ENCODE assay signal across 19 mouse cellular contexts in genomic region chr8:121932026-121932667, GRCm38 (mm10). TPM values are rescaled to one million over a fixed set of nuclear protein-coding genes. Genes with fewer than 3 reads are reported as not detected.
DNase-seq lines count a peak whose midpoint lies in the region; ATAC-seq and TF ChIP-seq lines count a peak whose summit lies in the region.
"Had no signal": no experiment of that assay in that cellular context is flagged by ENCODE, and none has a peak within 500 bp of the region (broad histone marks: within the 10 kb centered on the region; RNA-seq: fewer than 3 reads in every experiment).

No protein-coding gene starts in this region.

- H3K79me2 ChIP-seq in liver, adult 2 months (ENCODE audit: control insufficient read depth, insufficient read depth, low read length), result no peaks in the 10 kb centered on the region

- peak; percentile 64 for DNase-seq in adrenal gland, adult 2 months
- no peak for DNase-seq in adrenal gland, adult 8-10 months
- peak; percentile 69 for DNase-seq in liver, adult 2 months (ENCODE audit: extremely low read depth, low read depth, low spot score)
- no peak for DNase-seq in liver, embryonic 11.5 days (ENCODE audit: low spot score)
- DNase-seq in NIH3T3 (ENCODE audit: low read depth), result peak; percentile 88
- peak; percentile 61 to 72 for DNase-seq in gastrocnemius, adult 8-10 months (ENCODE audit: low spot score in 2 of 2)
- no peak for DNase-seq in frontal cortex, adult 2 months (ENCODE audit: extremely low spot score in 1 of 2, low spot score in 1 of 2)
- no peak for DNase-seq in spleen, adult 18-20 months
- DNase-seq: cerebellum, adult 9-10 months; embryo, embryonic 11 days; kidney, adult 8-10 months; kidney, postnatal 4 days; liver; thymus, postnatal 4 days had no signal

- WGBS in liver, adult 2 months, result 36% methylated on average over 12 of the region's 12 CpGs
- WGBS in liver, embryonic 11.5 days, result 78% methylated on average over 12 of the region's 12 CpGs

- H3K36me3 ChIP-seq in liver, adult 2 months (ENCODE audit: control insufficient read depth, insufficient read depth, low read length), result peaks cover 14% of the 10 kb centered on the region; the same call in 1 of the 2 replicates
- no peaks in the 10 kb centered on the region for H3K36me3 ChIP-seq in liver, embryonic 11.5 days (ENCODE audit: control insufficient read depth, insufficient read depth, low read length)
- H3K36me3 ChIP-seq: heart, embryonic 13.5 days; lung, embryonic 15.5 days; stomach, embryonic 15.5 days had no signal

- H3K27ac ChIP-seq in liver, adult 2 months (replicated peaks; ENCODE audit: insufficient read depth, low read depth, low read length), result peak overlapping the region; percentile 28
- H3K27ac ChIP-seq in liver, embryonic 11.5 days (ENCODE audit: low read depth, low read length), result no peak overlapping the region
- H3K27ac ChIP-seq: heart, embryonic 13.5 days; hindbrain, embryonic 14.5 days; lung, embryonic 15.5 days; stomach, embryonic 15.5 days had no signal

- no peaks in the 10 kb centered on the region for H3K27me3 ChIP-seq in liver, adult 2 months (ENCODE audit: control insufficient read depth, insufficient read depth, low read length)
- H3K27me3 ChIP-seq in liver, embryonic 11.5 days (replicated peaks; ENCODE audit: control insufficient read depth, insufficient read depth, low read length), result no peaks in the 10 kb centered on the region; the same call in 1 of the 2 replicates
- H3K27me3 ChIP-seq: heart, embryonic 13.5 days; lung, embryonic 15.5 days; megakaryocyte, embryonic 14.5 days; stomach, embryonic 15.5 days had no signal

- no peak for ATAC-seq in liver, embryonic 11.5 days (replicated peaks; ENCODE audit: low FRiP score)

- H3K4me3 ChIP-seq in liver, adult 2 months (ENCODE audit: insufficient read depth, low read depth, low read length), result no peak overlapping the region
- H3K4me3 ChIP-seq in liver, embryonic 11.5 days (ENCODE audit: low read depth, low read length), result no peak overlapping the region
- H3K4me3 ChIP-seq: heart, embryonic 13.5 days; lung, embryonic 15.5 days; stomach, embryonic 15.5 days had no signal

- no peak for TF ChIP-seq CTCF in liver, adult 2 months (IDR thresholded peaks at IDR 0.05; ENCODE audit: low read depth, low read length)

- H3K4me1 ChIP-seq in liver, adult 2 months (ENCODE audit: control insufficient read depth, insufficient read depth, low read length), result peaks cover 28% of the 10 kb centered on the region
- no peaks in the 10 kb centered on the region for H3K4me1 ChIP-seq in liver, embryonic 11.5 days (replicated peaks; ENCODE audit: control insufficient read depth, insufficient read depth, low read length)

- no peaks in the 10 kb centered on the region for H3K9me3 ChIP-seq in liver, embryonic 11.5 days (ENCODE audit: control insufficient read depth, low read length)
- H3K9me3 ChIP-seq: heart, embryonic 13.5 days; lung, embryonic 15.5 days; megakaryocyte, embryonic 14.5 days; stomach, embryonic 15.5 days had no signal

- no peak for TF ChIP-seq POLR2A in liver, adult 2 months (IDR thresholded peaks at IDR 0.05; ENCODE audit: extremely low read depth, insufficient read depth, low read length)

- no peak overlapping the region for H3K4me2 ChIP-seq in liver, embryonic 11.5 days
- H3K4me2 ChIP-seq: heart, embryonic 13.5 days; hindbrain, embryonic 14.5 days; lung, embryonic 15.5 days; stomach, embryonic 15.5 days had no signal

- H3K9ac ChIP-seq in liver, adult 2 months (ENCODE audit: low read depth, low read length), result no peak overlapping the region
- no peak overlapping the region for H3K9ac ChIP-seq in liver, embryonic 11.5 days (ENCODE audit: low read depth, low read length)
- H3K9ac ChIP-seq: heart, embryonic 13.5 days; hindbrain, embryonic 14.5 days; lung, embryonic 15.5 days; stomach, embryonic 15.5 days had no signal

RNA-seq across cellular contexts. Expression of gene Car5a, which starts 12.6 kb away (rescaled TPM):
- total RNA-seq in adrenal gland, adult 2 months (2021), result under 1 TPM in 1 of 2 experiments, not detected in 1; 0.69 TPM
- polyA plus RNA-seq in adrenal gland, adult 2 months (2012; rRNA removed), result 0.12 TPM in 1 of 2 replicates, not detected in the other
- total RNA-seq in adrenal gland, adult 8-10 months (2022), result not detected
- 90.5 and 92.0 TPM in 2 replicates for total RNA-seq in liver, adult 2 months (2014; rRNA removed)
- 203 and 352 TPM in 2 replicates for polyA plus RNA-seq in liver, adult 2 months (2012; rRNA removed)
- 0.55 and 0.66 TPM in 2 replicates for polyA plus RNA-seq in liver, embryonic 11.5 days (2014; fragmentation: Nextera tagmentation; extraction: Ambion mirVana)
- not detected for total RNA-seq in gastrocnemius, adult 8-10 months (2022)
- polyA plus RNA-seq in frontal cortex, adult 2 months (2012; rRNA removed), result 0.34 and 0.40 TPM in 2 replicates
- polyA plus RNA-seq: hindbrain, embryonic 14.5 days; lung, embryonic 15.5 days had no signal

RNA-seq across cellular contexts. Expression of gene Banp, which starts 17.4 kb away (rescaled TPM):
- total RNA-seq in adrenal gland, adult 2 months (2021), result 10 to 100 TPM; 16.3 to 52.3 TPM
- polyA plus RNA-seq in adrenal gland, adult 2 months (2012; rRNA removed), result 72.5 and 72.6 TPM in 2 replicates
- 10 to 100 TPM; 16.5 to 40.8 (median 27.9) TPM for total RNA-seq in adrenal gland, adult 8-10 months (2022)
- 9.8 and 19.7 TPM in 2 replicates for total RNA-seq in liver, adult 2 months (2014; rRNA removed)
- polyA plus RNA-seq in liver, adult 2 months (2012; rRNA removed), result 24.5 and 38.2 TPM in 2 replicates
- polyA plus RNA-seq in liver, embryonic 11.5 days (2014; fragmentation: Nextera tagmentation; extraction: Ambion mirVana), result 40.2 and 47.4 TPM in 2 replicates
- total RNA-seq in gastrocnemius, adult 8-10 months (2022), result 10 to 100 TPM in 1 of 4 experiments, 1 to 10 TPM in 3; 5.4 to 16.0 (median 6.3) TPM
- polyA plus RNA-seq in frontal cortex, adult 2 months (2012; rRNA removed), result 69.6 and 81.2 TPM in 2 replicates

RNA-seq across cellular contexts. Expression of gene Slc7a5, which starts 24.7 kb away (rescaled TPM):
- 10 to 100 TPM; 38.9 to 46.4 TPM for total RNA-seq in adrenal gland, adult 2 months (2021)
- polyA plus RNA-seq in adrenal gland, adult 2 months (2012; rRNA removed), result 93.9 and 97.5 TPM in 2 replicates
- 10 to 100 TPM; 51.8 to 96.5 (median 70.3) TPM for total RNA-seq in adrenal gland, adult 8-10 months (2022)
- total RNA-seq in liver, adult 2 months (2014; rRNA removed), result 1.1 and 1.9 TPM in 2 replicates
- 2.3 and 4.5 TPM in 2 replicates for polyA plus RNA-seq in liver, adult 2 months (2012; rRNA removed)
- polyA plus RNA-seq in liver, embryonic 11.5 days (2014; fragmentation: Nextera tagmentation; extraction: Ambion mirVana), result 58.2 and 61.5 TPM in 2 replicates
- total RNA-seq in gastrocnemius, adult 8-10 months (2022), result 1 to 10 TPM in 3 of 4 experiments, under 1 TPM in 1; 0.77 to 1.4 (median 1.2) TPM
- polyA plus RNA-seq in frontal cortex, adult 2 months (2012; rRNA removed), result 63.7 and 70.1 TPM in 2 replicates

Comparison
In these comparisons a context has a peak if more than half of its experiments do, and no peak if none do; other contexts are left out.
1. DNase-seq: peak in adrenal gland, adult 2 months (single experiment), liver, adult 2 months (single experiment), NIH3T3 (single experiment) and gastrocnemius, adult 8-10 months (2 of 2); none in adrenal gland, adult 8-10 months (single experiment), liver, embryonic 11.5 days (single experiment), frontal cortex, adult 2 months (0 of 2) and spleen, adult 18-20 months (0 of 2).
2. RNA of gene Car5a, which starts 12.6 kb away (total RNA-seq): 90.5 to 92.0 TPM in liver, adult 2 months; 0.69 TPM in adrenal gland, adult 2 months, not detected in adrenal gland, adult 8-10 months and not detected in gastrocnemius, adult 8-10 months; every median in the first group is over 10 times any median in the second.
3. RNA of gene Slc7a5, which starts 24.7 kb away (total RNA-seq): 51.8 to 96.5 TPM in adrenal gland, adult 8-10 months and 38.9 to 46.4 TPM in adrenal gland, adult 2 months; 0.77 to 1.4 TPM in gastrocnemius, adult 8-10 months and 1.1 to 1.9 TPM in liver, adult 2 months; every median in the first group is over 10 times any median in the second.